Mouse (Mus musculus) neural tube, embryonic 14.5 days (tissue): ENCODE results near the gene Tmem161a. TPM values are rescaled to one million over a fixed set of nuclear protein-coding genes. Genes with fewer than 3 reads are reported as not detected.

Experiments used
- ATAC-seq: fragments of 200-750 bp; cut with Nextera tagmentation; 2 replicates; pipeline ENCODE4 v1.8.0; 2017; ENCODE audit warnings: low read depth, mild to moderate bottlenecking, moderate TSS enrichment, moderate library complexity
- H3K27ac ChIP-seq: fragments of 300-500 bp; sonication (generic); 2 replicates; pipeline ENCODE4 v1.5.1; 2014; ENCODE audit warnings: low read depth, mild to moderate bottlenecking, control low read depth, low read length, moderate library complexity, mixed read lengths
- H3K27me3 ChIP-seq: fragments of 300-500 bp; sonication (generic); 2 replicates; pipeline ENCODE4 v1.6.1; 2014; ENCODE audit warnings: low read length; ENCODE audit not compliant: control insufficient read depth, insufficient read depth
- H3K36me3 ChIP-seq: fragments of 300-500 bp; sonication (generic); 2 replicates; pipeline ENCODE4 v1.6.1; 2014; ENCODE audit warnings: low read length, mixed read lengths; ENCODE audit not compliant: control insufficient read depth, insufficient read depth
- H3K4me1 ChIP-seq: fragments of 300-500 bp; sonication (generic); 2 replicates; pipeline ENCODE4 v1.6.1; 2014; ENCODE audit warnings: low read length; ENCODE audit not compliant: control insufficient read depth, insufficient read depth
- H3K4me2 ChIP-seq: fragments of 300-500 bp; sonication (generic); 2 replicates; pipeline ENCODE4 v1.6.1; 2014; ENCODE audit warnings: mild to moderate bottlenecking, low read depth, low read length, control low read depth
- H3K4me3 ChIP-seq: fragments of 300-500 bp; sonication (generic); 2 replicates; pipeline ENCODE4 v1.5.1; 2014; ENCODE audit warnings: low read depth, low read length, control low read depth, mixed read lengths
- H3K9ac ChIP-seq: fragments of 300-500 bp; sonication (generic); replicated peaks from 2 replicates; pipeline ENCODE4 v1.6.1; 2014; ENCODE audit warnings: low read depth, mild to moderate bottlenecking, control low read depth, low read length, mixed read lengths
- H3K9me3 ChIP-seq: fragments of 300-500 bp; sonication (generic); 2 replicates; pipeline ENCODE4 v1.6.1; 2016; ENCODE audit warnings: low read length; ENCODE audit not compliant: control insufficient read depth
- WGBS: fragments of 180-500 bp; shearing (Covaris S2); extraction: QIAGEN DNeasy Blood & Tissue Kit; methylation state at CpG from one replicate; pipeline ENCODE4 v1.1.7; 2014; 5-methylcytosine and 5-hydroxymethylcytosine counted together
- polyA plus RNA-seq: library from polyadenylated mRNA; unstranded; fragments of >200 nt; fragmentation: Nextera tagmentation; extraction: Ambion mirVana; gene quantifications from 2 replicates; pipeline ENCODE4 v1.2.1, GENCODE M21; 2014

The Tmem161a gene
- polyA plus RNA-seq, 1 experiment from 2014 or later: 28.3 TPM

GRCm38 (mm10) chr8:70174079-70174478 lies 1.9 kb downstream of the Tmem161a start:
- H3K9me3 ChIP-seq: no peaks in the 10 kb centered on the region
- no peak overlapping the region for H3K4me2 ChIP-seq
- no peak overlapping the region for H3K27ac ChIP-seq
- no peak overlapping the region for H3K9ac ChIP-seq
- no peaks in the 10 kb centered on the region; the same call in 1 of the 2 replicates for H3K36me3 ChIP-seq
- peaks cover 4% of the 10 kb centered on the region; the same call in 1 of the 2 replicates for H3K4me1 ChIP-seq
- ATAC-seq: no peak
- 92% methylated on average over 7 of the region's 7 CpGs for WGBS
- H3K4me3 ChIP-seq: no peak overlapping the region
- H3K27me3 ChIP-seq: no peaks in the 10 kb centered on the region

GRCm38 (mm10) chr8:70178231-70178630 lies 6.1 kb downstream of the Tmem161a start:
- no peak for ATAC-seq
- H3K36me3 ChIP-seq: peaks cover 18% of the 10 kb centered on the region
- 94% methylated on average over 2 of the region's 2 CpGs for WGBS

GRCm38 (mm10) chr8:70179082-70179481 lies 6.9 kb downstream of the Tmem161a start:
- Histone ChIP-seq H3K27me3 (no peaks in the 10 kb centered on the region), H3K4me1 (no peaks in the 10 kb centered on the region), H3K4me2 (no peak overlapping the region), H3K9me3 (no peaks in the 10 kb centered on the region), H3K27ac (no peak overlapping the region), H3K9ac (no peak overlapping the region), H3K36me3 (peaks cover 18% of the 10 kb centered on the region), H3K4me3 (no peak overlapping the region)
- 98% methylated on average over 4 of the region's 4 CpGs for WGBS
- no peak for ATAC-seq

More at GRCm38 (mm10) chr8:70178231-70178630, 6.1 kb downstream of the Tmem161a start:
- Histone ChIP-seq H3K9me3 (no peaks in the 10 kb centered on the region), H3K27ac (no peak overlapping the region), H3K9ac (no peak overlapping the region), H3K4me3 (no peak overlapping the region), H3K27me3 (no peaks in the 10 kb centered on the region), H3K4me1 (peaks cover 2% of the 10 kb centered on the region; the same call in 1 of the 2 replicates), H3K4me2 (no peak overlapping the region)

GRCm38 (mm10) chr8:70181212-70181902 lies 9.2 kb downstream of the Tmem161a start:
- Histone ChIP-seq H3K9ac (no peak overlapping the region), H3K9me3 (no peaks in the 10 kb centered on the region), H3K4me2 (no peak overlapping the region), H3K4me3 (no peak overlapping the region), H3K4me1 (no peaks in the 10 kb centered on the region), H3K27me3 (no peaks in the 10 kb centered on the region), H3K27ac (no peak overlapping the region), H3K36me3 (peaks cover 18% of the 10 kb centered on the region)
- no peak for ATAC-seq
- 76% methylated on average over 16 of the region's 16 CpGs for WGBS

GRCm38 (mm10) chr8:70181903-70182252 lies 9.7 kb downstream of the Tmem161a start:
- Histone ChIP-seq H3K4me1 (no peaks in the 10 kb centered on the region), H3K36me3 (peaks cover 18% of the 10 kb centered on the region), H3K4me3 (no peak overlapping the region), H3K27me3 (no peaks in the 10 kb centered on the region), H3K9me3 (no peaks in the 10 kb centered on the region), H3K27ac (no peak overlapping the region), H3K4me2 (no peak overlapping the region), H3K9ac (no peak overlapping the region)
- no peak for ATAC-seq
- 41% methylated on average over 2 of the region's 2 CpGs for WGBS

GRCm38 (mm10) chr8:70183194-70183593 lies 11.0 kb downstream of the Tmem161a start:
- Histone ChIP-seq H3K4me2 (no peak overlapping the region), H3K27ac (no peak overlapping the region), H3K4me1 (no peaks in the 10 kb centered on the region), H3K27me3 (no peaks in the 10 kb centered on the region), H3K9me3 (no peaks in the 10 kb centered on the region), H3K4me3 (no peak overlapping the region), H3K9ac (no peak overlapping the region), H3K36me3 (peaks cover 23% of the 10 kb centered on the region)
- 89% methylated on average over 4 of the region's 4 CpGs for WGBS
- no peak for ATAC-seq

- Histone ChIP-seq H3K27ac (no peak overlapping the region), H3K4me1 (no peaks in the 10 kb centered on the region), H3K9me3 (no peaks in the 10 kb centered on the region), H3K27me3 (no peaks in the 10 kb centered on the region), H3K4me3 (no peak overlapping the region), H3K36me3 (peaks cover 8% of the 10 kb centered on the region), H3K9ac (no peak overlapping the region), H3K4me2 (no peak overlapping the region)
- WGBS: 77% methylated on average over 7 of the region's 7 CpGs
- ATAC-seq: no peak
Measured at GRCm38 (mm10) chr8:70188707-70189106, 16.6 kb downstream of the Tmem161a start.

- ATAC-seq: no peak
- Histone ChIP-seq H3K4me2 (no peak overlapping the region), H3K27me3 (no peaks in the 10 kb centered on the region), H3K4me3 (no peak overlapping the region), H3K9ac (no peak overlapping the region), H3K4me1 (no peaks in the 10 kb centered on the region), H3K27ac (no peak overlapping the region), H3K9me3 (no peaks in the 10 kb centered on the region), H3K36me3 (peaks cover 3% of the 10 kb centered on the region; the same call in 1 of the 2 replicates)
- whole genome bisulfite sequencing: 46% methylated on average over 5 of the region's 5 CpGs
Measured at GRCm38 (mm10) chr8:70193238-70193637, 21.1 kb downstream of the Tmem161a start.

- Histone ChIP-seq H3K27ac (no peak overlapping the region), H3K4me3 (no peak overlapping the region), H3K27me3 (no peaks in the 10 kb centered on the region), H3K9me3 (no peaks in the 10 kb centered on the region), H3K9ac (no peak overlapping the region), H3K4me1 (no peaks in the 10 kb centered on the region), H3K36me3 (peaks cover 3% of the 10 kb centered on the region; the same call in 1 of the 2 replicates), H3K4me2 (no peak overlapping the region)
- ATAC-seq: no peak
- 77% methylated on average over 3 of the region's 3 CpGs for WGBS
Measured at GRCm38 (mm10) chr8:70194191-70194590, 22.0 kb downstream of the Tmem161a start.
